ENCODE assay signal across 8 mouse cellular contexts in genomic region chr6:54592938-54593535, GRCm38 (mm10). TPM values are rescaled to one million over a fixed set of nuclear protein-coding genes. Genes with fewer than 3 reads are reported as not detected.
DNase-seq lines count a peak whose midpoint lies in the region; ATAC-seq lines count a peak whose summit lies in the region.

No protein-coding gene starts in this region.

- peak; percentile 84 for ATAC-seq in embryonic facial prominence, embryonic 12.5 days (ENCODE audit: insufficient number of reproducible peaks, insufficient read depth, low FRiP score, low TSS enrichment)
- ATAC-seq in midbrain, embryonic 12.5 days (ENCODE audit: low FRiP score, low read depth), result peak; percentile 78

- H3K4me3 ChIP-seq in embryonic facial prominence, embryonic 12.5 days, result peak overlapping the region; percentile 45
- peak overlapping the region; percentile 63 for H3K4me3 ChIP-seq in limb, embryonic 10.5 days
- H3K4me3 ChIP-seq in midbrain, embryonic 12.5 days, result peak overlapping the region; percentile 56

- no peaks in the 10 kb centered on the region for H3K9me3 ChIP-seq in embryonic facial prominence, embryonic 12.5 days
- H3K9me3 ChIP-seq in limb, embryonic 10.5 days (replicated peaks), result no peaks in the 10 kb centered on the region
- no peaks in the 10 kb centered on the region for H3K9me3 ChIP-seq in midbrain, embryonic 12.5 days

- H3K27me3 ChIP-seq in embryonic facial prominence, embryonic 12.5 days, result no peaks in the 10 kb centered on the region
- H3K27me3 ChIP-seq in limb, embryonic 10.5 days (ENCODE audit: low read depth, poor library complexity, severe bottlenecking), result no peaks in the 10 kb centered on the region
- no peaks in the 10 kb centered on the region for H3K27me3 ChIP-seq in midbrain, embryonic 12.5 days

- peak; percentile 83 for DNase-seq in 3134 (ENCODE audit: extremely low read depth, insufficient read length, low spot score)
- DNase-seq in adrenal gland, postnatal 36 days, result peak; percentile 94 to 96
- DNase-seq in heart, adult 11 months, result peak; percentile 100
- DNase-seq in kidney, adult 11 months, result peak; percentile 96
- DNase-seq in limb, embryonic 10.5 days (ENCODE audit: low spot score), result peak; percentile 85
- DNase-seq in skeletal muscle tissue, adult 2 months (ENCODE audit: low read depth, low spot score), result peak; percentile 89

- H3K27ac ChIP-seq in embryonic facial prominence, embryonic 12.5 days, result 0 out of 2 replicates have a peak overlapping the region, but pooled peaks have one; percentile 41
- H3K27ac ChIP-seq in limb, embryonic 10.5 days, result peak overlapping the region; percentile 84
- peak overlapping the region; percentile 32; the same call in 1 of the 2 replicates for H3K27ac ChIP-seq in midbrain, embryonic 12.5 days (replicated peaks)

- peaks cover 25% of the 10 kb centered on the region for H3K4me1 ChIP-seq in embryonic facial prominence, embryonic 12.5 days
- H3K4me1 ChIP-seq in limb, embryonic 10.5 days, result peaks cover 40% of the 10 kb centered on the region
- peaks cover 46% of the 10 kb centered on the region for H3K4me1 ChIP-seq in midbrain, embryonic 12.5 days

- peak overlapping the region; percentile 52 for H3K9ac ChIP-seq in embryonic facial prominence, embryonic 12.5 days
- peak overlapping the region; percentile 62 for H3K9ac ChIP-seq in midbrain, embryonic 12.5 days (replicated peaks)

- peak overlapping the region; percentile 47 for H3K4me2 ChIP-seq in embryonic facial prominence, embryonic 12.5 days (replicated peaks)
- peak overlapping the region; percentile 77 for H3K4me2 ChIP-seq in midbrain, embryonic 12.5 days (replicated peaks)

- no peaks in the 10 kb centered on the region for H3K36me3 ChIP-seq in embryonic facial prominence, embryonic 12.5 days
- no peaks in the 10 kb centered on the region for H3K36me3 ChIP-seq in limb, embryonic 10.5 days
- no peaks in the 10 kb centered on the region for H3K36me3 ChIP-seq in midbrain, embryonic 12.5 days

- under 1% methylated on average over 20 of the region's 20 CpGs for WGBS in embryonic facial prominence, embryonic 12.5 days
- under 1% methylated on average over 20 of the region's 20 CpGs for WGBS in limb, embryonic 10.5 days
- WGBS in midbrain, embryonic 12.5 days, result 1% methylated on average over 20 of the region's 20 CpGs

RNA-seq across cellular contexts. Expression of gene Plekha8, which starts 1.9 kb away (rescaled TPM):
- 10 to 100 TPM; 18.6 to 23.6 TPM for total RNA-seq in adrenal gland, postnatal 36 days (2021)
- polyA plus RNA-seq in embryonic facial prominence, embryonic 12.5 days (2016; fragmentation: Nextera tagmentation; extraction: Ambion mirVana), result 22.6 and 23.3 TPM in 2 replicates
- polyA plus RNA-seq in limb, embryonic 10.5 days (2016; fragmentation: Nextera tagmentation; extraction: Ambion mirVana), result 17.1 and 21.8 TPM in 2 replicates
- 16.8 and 21.5 TPM in 2 replicates for polyA plus RNA-seq in midbrain, embryonic 12.5 days (2016; fragmentation: Nextera tagmentation; extraction: Ambion mirVana)

RNA-seq across cellular contexts. Expression of gene Fkbp14, which starts 4.1 kb away (rescaled TPM):
- 10 to 100 TPM; 18.4 to 24.0 TPM for total RNA-seq in adrenal gland, postnatal 36 days (2021)
- polyA plus RNA-seq in embryonic facial prominence, embryonic 12.5 days (2016; fragmentation: Nextera tagmentation; extraction: Ambion mirVana), result 26.6 and 29.6 TPM in 2 replicates
- polyA plus RNA-seq in limb, embryonic 10.5 days (2016; fragmentation: Nextera tagmentation; extraction: Ambion mirVana), result 8.7 and 14.2 TPM in 2 replicates
- polyA plus RNA-seq in midbrain, embryonic 12.5 days (2016; fragmentation: Nextera tagmentation; extraction: Ambion mirVana), result 15.7 and 16.3 TPM in 2 replicates

RNA-seq across cellular contexts. Expression of gene Scrn1, which starts 26.7 kb away (rescaled TPM):
- 10 to 100 TPM; 31.0 to 41.6 TPM for total RNA-seq in adrenal gland, postnatal 36 days (2021)
- polyA plus RNA-seq in embryonic facial prominence, embryonic 12.5 days (2016; fragmentation: Nextera tagmentation; extraction: Ambion mirVana), result 26.1 and 27.2 TPM in 2 replicates
- 2.6 and 7.8 TPM in 2 replicates for polyA plus RNA-seq in limb, embryonic 10.5 days (2016; fragmentation: Nextera tagmentation; extraction: Ambion mirVana)
- 83.8 and 86.4 TPM in 2 replicates for polyA plus RNA-seq in midbrain, embryonic 12.5 days (2016; fragmentation: Nextera tagmentation; extraction: Ambion mirVana)

Comparison
In these comparisons a context has a peak if more than half of its experiments do, and no peak if none do; other contexts are left out.
1. Peak in every context shown above with its lines: DNase-seq, ATAC-seq, H3K4me3 ChIP-seq and H3K27ac ChIP-seq.
2. H3K27ac ChIP-seq: peak in every context shown above with its lines; median percentile 84 in limb, embryonic 10.5 days; 41 in embryonic facial prominence, embryonic 12.5 days; 32 in midbrain, embryonic 12.5 days.